Mouse (Mus musculus) kidney, postnatal 0 days (tissue): ENCODE data around the gene Mettl7a3. TPM values are rescaled to one million over a fixed set of nuclear protein-coding genes. Genes with fewer than 3 reads are reported as not detected.
A peak's percentile ranks its signal among the peaks of the same experiment; 100 is the strongest.
"Not testable (repeated sequence)": the region's sequence is repeated elsewhere in the genome, so short reads cannot be mapped to it uniquely, and the experiment has no call there.

Experiments
- ATAC-seq: fragments of 200-750 bp; cut with Nextera tagmentation; replicated peaks from 2 replicates; pipeline ENCODE4 v1.8.0; 2017; ENCODE audit warnings: low read depth, moderate number of reproducible peaks, moderate TSS enrichment, moderate library complexity; ENCODE audit not compliant: low FRiP score
- DNase-seq: peaks from one replicate; pipeline ENCODE4 v3.0.0-alpha.2; 2016; ENCODE audit warnings: low spot score
- H3K27ac ChIP-seq: fragments of 300-500 bp; sonication (generic); 2 replicates; pipeline ENCODE4 v1.5.1; 2014; ENCODE audit warnings: mild to moderate bottlenecking
- H3K27me3 ChIP-seq: fragments of 300-500 bp; sonication (generic); 2 replicates; pipeline ENCODE4 v1.6.1; 2014; ENCODE audit warnings: low read length, mixed read lengths; ENCODE audit not compliant: insufficient read depth
- H3K36me3 ChIP-seq: fragments of 300-500 bp; sonication (generic); 2 replicates; pipeline ENCODE4 v1.6.1; 2014; ENCODE audit warnings: low read length, mixed read lengths; ENCODE audit not compliant: insufficient read depth
- H3K4me1 ChIP-seq: fragments of 300-500 bp; sonication (generic); replicated peaks from 2 replicates; pipeline ENCODE4 v1.6.1; 2014; ENCODE audit warnings: antibody characterized with exemption, low read length, mixed read lengths; ENCODE audit not compliant: insufficient read depth
- H3K4me2 ChIP-seq: fragments of 300-500 bp; sonication (generic); 2 replicates; pipeline ENCODE4 v1.6.1; 2014; ENCODE audit warnings: mild to moderate bottlenecking, low read length, moderate library complexity, mixed read lengths
- H3K4me3 ChIP-seq: fragments of 300-500 bp; sonication (generic); replicated peaks from 2 replicates; pipeline ENCODE4 v1.5.1; 2014; ENCODE audit warnings: low read depth, low read length
- H3K9ac ChIP-seq: fragments of 300-500 bp; sonication (generic); 2 replicates; pipeline ENCODE4 v1.6.1; 2014; ENCODE audit warnings: low read depth, low read length
- H3K9me3 ChIP-seq: fragments of 300-500 bp; sonication (generic); replicated peaks from 2 replicates; pipeline ENCODE4 v1.6.1; 2016; ENCODE audit warnings: low read length, inconsistent platforms, mixed read lengths
- CTCF ChIP-seq: IDR thresholded peaks from 2 replicates; pipeline ENCODE4 v1.5.1; 2016; ENCODE audit warnings: antibody characterized with exemption, low read depth, mild to moderate bottlenecking, moderate library complexity
- WGBS: fragments of 180-500 bp; shearing (Covaris S2); extraction: QIAGEN DNeasy Blood & Tissue Kit; methylation state at CpG from one replicate; pipeline ENCODE4 v1.1.7; 2014; 5-methylcytosine and 5-hydroxymethylcytosine counted together
- polyA plus RNA-seq: library from polyadenylated mRNA; unstranded; fragments of >200 nt; fragmentation: Nextera tagmentation; extraction: Ambion mirVana; gene quantifications from 2 replicates; pipeline ENCODE4 v1.2.1, GENCODE M21; 2015

Mettl7a3 gene
- polyA plus RNA-seq, 1 experiment from 2014 or later: 0.41 TPM

- H3K4me3 ChIP-seq, H3K27me3 ChIP-seq, H3K4me2 ChIP-seq, H3K27ac ChIP-seq, H3K9ac ChIP-seq, H3K36me3 ChIP-seq, H3K9me3 ChIP-seq, H3K4me1 ChIP-seq: not testable (repeated sequence)
- peak; percentile 66 for DNase-seq
- ATAC-seq: 0 out of 2 replicates have a peak, but pooled peaks have one; percentile 25
- 18% methylated on average over 10 of the region's 10 CpGs for WGBS
- peak; percentile 64 for TF ChIP-seq CTCF
Measured at GRCm38 (mm10) chr15:100337847-100338246, 3.1 kb downstream of the Mettl7a3 start.

GRCm38 (mm10) chr15:100341314-100341980 is 6.7 kb downstream of the Mettl7a3 start:
- 44% methylated on average over 4 of the region's 5 CpGs for WGBS
- H3K4me3 ChIP-seq, H3K27me3 ChIP-seq, H3K9ac ChIP-seq, H3K27ac ChIP-seq, H3K4me1 ChIP-seq, ATAC-seq, H3K9me3 ChIP-seq, H3K36me3 ChIP-seq, H3K4me2 ChIP-seq: not testable (repeated sequence)
- DNase-seq: peak; percentile 31

GRCm38 (mm10) chr15:100345484-100345883 is 10.8 kb downstream of the Mettl7a3 start:
- ATAC-seq (no peak), DNase-seq (no peak)
- no peaks in the 10 kb centered on the region for H3K27me3 ChIP-seq
- no peak overlapping the region for H3K27ac ChIP-seq
- TF ChIP-seq CTCF: no peak
- H3K4me3 ChIP-seq: no peak overlapping the region
- no peaks in the 10 kb centered on the region for H3K4me1 ChIP-seq
- H3K9me3 ChIP-seq: no peaks in the 10 kb centered on the region
- no peak overlapping the region for H3K9ac ChIP-seq
- H3K36me3 ChIP-seq: no peaks in the 10 kb centered on the region
- H3K4me2 ChIP-seq: no peak overlapping the region

GRCm38 (mm10) chr15:100346761-100347160 is 12.0 kb downstream of the Mettl7a3 start:
- H3K36me3 ChIP-seq: no peaks in the 10 kb centered on the region
- H3K27me3 ChIP-seq: no peaks in the 10 kb centered on the region
- no peaks in the 10 kb centered on the region for H3K9me3 ChIP-seq
- DNase-seq (no peak), ATAC-seq (peak; percentile 71)
- H3K27ac ChIP-seq: peak overlapping the region; percentile 50; the same call in 1 of the 2 replicates
- no peak overlapping the region for H3K4me3 ChIP-seq
- no peak for TF ChIP-seq CTCF
- H3K9ac ChIP-seq: no peak overlapping the region
- WGBS: 79% methylated on average over 14 of the region's 14 CpGs
- H3K4me1 ChIP-seq: no peaks in the 10 kb centered on the region
- H3K4me2 ChIP-seq: no peak overlapping the region

- Histone ChIP-seq H3K4me1 (no peaks in the 10 kb centered on the region), H3K9ac (no peak overlapping the region), H3K27ac (peak overlapping the region; percentile 60; the same call in 1 of the 2 replicates), H3K36me3 (no peaks in the 10 kb centered on the region), H3K4me2 (no peak overlapping the region), H3K4me3 (no peak overlapping the region), H3K9me3 (no peaks in the 10 kb centered on the region), H3K27me3 (no peaks in the 10 kb centered on the region)
- DNase-seq (peak; percentile 36), ATAC-seq (peak; percentile 89)
- no peak for TF ChIP-seq CTCF
- 10% methylated on average over 2 of the region's 2 CpGs for WGBS
Measured at GRCm38 (mm10) chr15:100349496-100349895, 14.8 kb downstream of the Mettl7a3 start.

GRCm38 (mm10) chr15:100351501-100352060 is 16.9 kb downstream of the Mettl7a3 start:
- ATAC-seq: no peak
- Histone ChIP-seq H3K4me2 (no peak overlapping the region), H3K4me3 (no peak overlapping the region), H3K27ac (no peak overlapping the region), H3K9me3 (no peaks in the 10 kb centered on the region), H3K27me3 (no peaks in the 10 kb centered on the region), H3K9ac (no peak overlapping the region), H3K4me1 (no peaks in the 10 kb centered on the region), H3K36me3 (no peaks in the 10 kb centered on the region)
- DNase-seq: peak; percentile 16
- TF ChIP-seq CTCF: no peak
- 60% methylated on average over 6 of the region's 6 CpGs for WGBS
